Mouse (Mus musculus) megakaryocyte, embryonic 14.5 days (primary cell): ENCODE measurements at regions not wholly inside any gene's neighbourhood (a gene's known extent, or its start where the extent isn't known, plus 50 kb on each side); places are given as distances from the start of the nearest gene placed in this dataset.
A peak's percentile ranks its signal among the peaks of the same experiment; 100 is the strongest.

Source experiments
- H3K27me3 ChIP-seq: replicated peaks from 2 replicates; pipeline ENCODE3; 2012; ENCODE audit warnings: inconsistent platforms
- H3K36me3 ChIP-seq: replicated peaks from 2 replicates; pipeline ENCODE3; 2012; ENCODE audit warnings: low read length, inconsistent platforms, mixed read lengths
- H3K4me1 ChIP-seq: 2 replicates; pipeline ENCODE4 v1.6.1; 2012; ENCODE audit warnings: inconsistent platforms
- H3K4me3 ChIP-seq: replicated peaks from 2 replicates; pipeline ENCODE3; 2012; ENCODE audit warnings: moderate library complexity, mild to moderate bottlenecking, inconsistent platforms
- H3K9me3 ChIP-seq: 2 replicates; pipeline ENCODE4 v1.6.1; 2012; ENCODE audit warnings: inconsistent platforms
- FLI1 ChIP-seq: IDR thresholded peaks from 2 replicates; pipeline ENCODE4 v1.6.1; 2012; ENCODE audit warnings: low read length, inconsistent platforms, mixed read lengths
- GATA1 ChIP-seq: IDR thresholded peaks from 3 replicates; pipeline ENCODE4 v1.6.1; 2012; ENCODE audit warnings: mixed read lengths, low read length, inconsistent platforms, borderline replicate concordance

DNA sequence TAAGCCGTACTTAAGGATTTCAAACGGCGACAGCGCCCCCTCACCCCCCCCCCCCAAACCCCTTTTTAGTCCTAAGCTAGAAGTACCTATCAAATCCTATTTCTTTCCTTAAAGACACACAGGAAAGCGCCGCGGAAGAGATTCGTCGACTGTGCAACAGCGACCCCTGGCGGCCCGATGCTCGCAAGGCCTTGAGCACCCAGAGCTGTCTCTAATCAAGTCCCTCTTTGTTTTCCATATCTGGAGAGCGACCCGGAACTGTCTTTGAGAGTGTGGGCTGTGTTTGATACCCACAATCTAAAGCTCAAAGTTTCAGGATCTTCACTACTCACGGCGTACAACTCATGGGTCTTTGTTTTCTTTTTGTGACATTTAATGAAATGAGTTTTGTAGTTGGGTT is 166.4 kb upstream of the Dcn start:
- no peak for TF ChIP-seq FLI1
- no peak for TF ChIP-seq GATA1
- H3K4me3 ChIP-seq: peak overlapping the region; percentile 91

GRCm38 (mm10) chr10:97313407-97313901 is 166.0 kb upstream of the Dcn start:
- Histone ChIP-seq H3K27me3 (no peaks in the 10 kb centered on the region), H3K4me3 (peak overlapping the region; percentile 91), H3K9me3 (no peaks in the 10 kb centered on the region), H3K4me1 (peaks cover 5% of the 10 kb centered on the region), H3K36me3 (no peaks in the 10 kb centered on the region)
- TF ChIP-seq GATA1: no peak
- no peak for TF ChIP-seq FLI1

More for the DNA sequence above, 166.4 kb upstream of the Dcn start:
- Histone ChIP-seq H3K36me3 (no peaks in the 10 kb centered on the region), H3K9me3 (no peaks in the 10 kb centered on the region), H3K27me3 (no peaks in the 10 kb centered on the region), H3K4me1 (peaks cover 5% of the 10 kb centered on the region)

DNA sequence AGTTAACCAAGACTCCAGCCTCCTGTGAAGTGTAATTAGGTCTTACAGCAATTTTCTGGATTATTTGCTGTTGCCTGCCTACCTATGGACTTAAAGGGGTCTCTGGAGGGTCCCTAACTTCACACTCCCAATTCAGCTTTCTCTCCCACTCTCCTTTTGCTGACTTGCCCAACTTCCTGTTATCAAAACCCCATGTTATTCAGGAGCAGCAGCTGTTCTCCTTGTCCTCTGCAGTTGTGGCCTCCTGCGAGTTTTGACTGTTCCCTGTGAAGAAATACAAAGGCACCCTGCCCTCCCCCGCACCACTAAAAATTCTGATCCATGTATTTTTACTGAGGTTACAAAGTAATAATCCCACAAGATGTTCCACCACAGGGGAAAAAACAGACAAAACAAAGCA is 146.8 kb upstream of the Dcn start:
- peaks cover 7% of the 10 kb centered on the region; the same call in 1 of the 2 replicates for H3K4me1 ChIP-seq
- H3K4me3 ChIP-seq: no peak overlapping the region
- no peaks in the 10 kb centered on the region for H3K27me3 ChIP-seq
- H3K9me3 ChIP-seq: 0 out of 2 replicates have a peak, but pooled peaks cover 3% of the 10 kb centered on the region
- no peaks in the 10 kb centered on the region for H3K36me3 ChIP-seq
- TF ChIP-seq GATA1 (no peak), FLI1 (no peak)

DNA sequence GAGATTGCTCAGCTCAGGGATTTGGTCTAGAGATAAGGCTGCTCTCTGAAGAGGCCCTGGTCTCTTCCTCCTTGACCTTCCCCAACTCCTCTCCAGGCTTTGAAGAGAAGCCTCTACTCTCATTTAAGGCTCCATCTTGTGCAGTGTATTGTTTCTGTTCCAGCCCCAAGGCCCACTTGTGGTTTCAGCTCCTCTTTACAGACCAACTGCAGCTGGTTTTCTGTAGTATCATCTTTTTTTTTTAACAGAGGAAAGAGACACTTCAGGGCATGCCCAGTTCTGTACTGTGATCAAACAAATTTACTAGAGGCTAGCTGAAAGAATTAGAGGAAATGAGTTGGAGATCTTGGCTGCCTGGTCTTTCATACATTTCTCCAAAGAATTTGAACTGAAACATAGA is 145.4 kb upstream of the Dcn start:
- Histone ChIP-seq H3K4me3 (no peak overlapping the region), H3K27me3 (no peaks in the 10 kb centered on the region), H3K36me3 (no peaks in the 10 kb centered on the region), H3K9me3 (0 out of 2 replicates have a peak, but pooled peaks cover 3% of the 10 kb centered on the region), H3K4me1 (peaks cover 7% of the 10 kb centered on the region; the same call in 1 of the 2 replicates)
- no peak for TF ChIP-seq FLI1
- no peak for TF ChIP-seq GATA1

DNA sequence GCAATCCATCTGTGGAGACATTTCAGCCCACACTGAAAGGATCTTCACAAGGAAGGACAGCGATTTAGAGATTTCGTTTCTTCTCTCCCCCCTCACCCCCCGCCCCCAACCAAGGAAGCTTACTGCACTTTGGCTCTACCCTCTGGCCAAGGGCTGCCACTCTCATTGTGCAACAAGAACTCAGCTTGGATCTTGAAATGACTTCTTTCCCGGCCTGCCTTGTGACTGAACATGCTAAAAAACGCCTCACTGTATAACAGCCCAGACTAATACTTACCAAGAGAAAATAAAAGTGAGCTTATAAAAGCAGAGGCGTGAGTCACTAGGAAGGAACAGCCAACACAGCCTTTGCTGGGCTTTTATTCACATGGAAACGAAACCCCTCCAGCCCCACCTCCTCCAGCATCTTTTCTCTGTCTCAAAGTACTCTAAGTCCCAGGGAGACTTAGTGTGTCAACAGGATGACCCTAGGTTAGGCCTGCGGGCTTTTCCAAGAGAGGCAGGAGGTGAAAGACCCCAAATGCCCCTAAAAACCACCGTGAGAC is 144.7 kb upstream of the Dcn start:
- Histone ChIP-seq H3K4me1 (peaks cover 7% of the 10 kb centered on the region; the same call in 1 of the 2 replicates), H3K4me3 (no peak overlapping the region), H3K27me3 (no peaks in the 10 kb centered on the region), H3K36me3 (no peaks in the 10 kb centered on the region), H3K9me3 (0 out of 2 replicates have a peak, but pooled peaks cover 1% of the 10 kb centered on the region)
- TF ChIP-seq GATA1: no peak
- TF ChIP-seq FLI1: no peak

DNA sequence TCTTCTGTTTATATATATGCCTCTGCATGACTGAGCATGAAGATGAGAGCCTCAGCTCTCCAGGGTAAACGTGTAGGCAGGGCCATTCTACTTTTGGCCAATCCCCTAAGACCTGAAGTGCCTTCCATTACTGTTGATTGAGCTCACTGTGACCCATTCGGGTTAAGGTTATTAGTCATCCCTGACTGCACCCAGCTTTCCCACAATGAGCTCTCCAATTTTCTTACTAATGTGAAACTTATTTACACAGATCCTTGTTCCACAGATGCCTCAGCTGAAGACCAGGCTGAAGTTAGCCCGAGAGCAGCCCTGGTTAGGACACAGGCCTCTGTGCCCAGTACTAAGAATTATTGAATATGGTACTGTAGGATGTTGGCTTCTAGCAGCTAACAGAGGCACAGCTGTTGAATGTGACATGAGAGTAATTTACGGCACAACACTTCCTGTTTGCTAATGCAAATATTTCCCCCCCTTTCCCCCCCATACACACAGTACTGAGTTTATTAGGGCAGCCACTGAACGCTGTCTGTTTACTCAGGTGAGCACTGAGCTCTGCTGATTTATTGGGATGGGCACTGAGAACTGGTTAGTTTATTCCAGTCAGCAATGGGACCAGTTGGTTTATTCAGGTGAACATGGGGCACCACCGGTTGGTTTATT is 141.2 kb upstream of the Dcn start:
- H3K4me1 ChIP-seq: peaks cover 7% of the 10 kb centered on the region; the same call in 1 of the 2 replicates
- H3K9me3 ChIP-seq: no peaks in the 10 kb centered on the region
- TF ChIP-seq FLI1 (no peak), GATA1 (no peak)
- no peaks in the 10 kb centered on the region for H3K36me3 ChIP-seq
- no peaks in the 10 kb centered on the region for H3K27me3 ChIP-seq
- no peak overlapping the region for H3K4me3 ChIP-seq

GRCm38 (mm10) chr10:97339866-97340706 is 139.3 kb upstream of the Dcn start:
- Histone ChIP-seq H3K9me3 (no peaks in the 10 kb centered on the region), H3K36me3 (no peaks in the 10 kb centered on the region), H3K27me3 (no peaks in the 10 kb centered on the region), H3K4me3 (no peak overlapping the region), H3K4me1 (no peaks in the 10 kb centered on the region)
- TF ChIP-seq GATA1: no peak
- no peak for TF ChIP-seq FLI1

- Histone ChIP-seq H3K9me3 (no peaks in the 10 kb centered on the region), H3K4me1 (no peaks in the 10 kb centered on the region), H3K36me3 (no peaks in the 10 kb centered on the region), H3K27me3 (no peaks in the 10 kb centered on the region), H3K4me3 (no peak overlapping the region)
- no peak for TF ChIP-seq GATA1
- no peak for TF ChIP-seq FLI1
Measured at GRCm38 (mm10) chr10:97345347-97345746, 134.1 kb upstream of the Dcn start.

DNA sequence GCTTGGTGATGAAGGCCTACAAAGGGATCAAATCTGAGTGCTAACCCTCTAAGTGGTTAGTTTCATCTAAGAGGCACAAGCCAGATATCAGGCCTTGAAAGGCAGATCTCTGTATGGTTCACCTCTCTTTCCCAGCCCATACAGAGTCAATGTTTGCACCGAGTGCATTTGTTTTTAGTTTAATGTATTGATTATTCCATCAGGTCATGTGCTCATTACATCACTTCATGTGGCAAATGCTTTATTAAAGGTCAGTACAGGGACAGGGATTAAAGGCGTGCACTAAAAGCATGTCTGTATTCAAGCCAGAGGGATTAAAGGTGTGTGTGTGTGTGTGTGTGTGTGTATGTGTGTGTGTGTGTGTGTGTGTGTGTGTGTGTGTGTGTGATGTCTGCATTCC is 132.5 kb upstream of the Dcn start:
- H3K36me3 ChIP-seq: no peaks in the 10 kb centered on the region
- no peaks in the 10 kb centered on the region for H3K27me3 ChIP-seq
- no peaks in the 10 kb centered on the region for H3K4me1 ChIP-seq
- no peaks in the 10 kb centered on the region for H3K9me3 ChIP-seq
- H3K4me3 ChIP-seq: no peak overlapping the region
- TF ChIP-seq GATA1 (no peak), FLI1 (no peak)

DNA sequence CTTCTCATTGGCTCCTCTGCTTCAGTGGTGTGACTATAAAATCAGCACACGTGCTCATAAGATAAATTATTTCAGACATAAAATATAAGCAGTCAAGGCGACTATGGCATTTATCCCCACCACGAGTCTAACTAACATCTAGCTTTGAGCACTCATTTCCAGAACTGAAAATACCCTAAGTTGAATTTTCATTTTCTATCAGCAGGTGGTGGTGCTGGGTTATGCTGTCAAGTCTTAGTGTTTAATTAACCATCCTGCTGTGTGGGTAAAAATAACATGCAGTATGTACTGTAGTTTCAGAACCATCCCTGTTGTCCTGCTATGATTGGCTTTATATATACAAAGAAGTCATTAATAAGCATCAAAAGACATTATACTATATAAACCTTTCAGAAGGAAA is 110.8 kb upstream of the Dcn start:
- Histone ChIP-seq H3K27me3 (no peaks in the 10 kb centered on the region), H3K9me3 (no peaks in the 10 kb centered on the region), H3K4me3 (no peak overlapping the region), H3K36me3 (no peaks in the 10 kb centered on the region), H3K4me1 (no peaks in the 10 kb centered on the region)
- TF ChIP-seq FLI1 (no peak), GATA1 (no peak)
